Mouse (Mus musculus) megakaryocyte, embryonic 14.5 days (primary cell): ENCODE measurements around the gene Abca5.

Experiments
- FLI1 ChIP-seq: IDR thresholded peaks from 2 replicates; pipeline ENCODE4 v1.6.1; 2012; ENCODE audit warnings: low read length, inconsistent platforms, mixed read lengths
- GATA1 ChIP-seq: IDR thresholded peaks from 3 replicates; pipeline ENCODE4 v1.6.1; 2012; ENCODE audit warnings: mixed read lengths, low read length, inconsistent platforms, borderline replicate concordance

DNA sequence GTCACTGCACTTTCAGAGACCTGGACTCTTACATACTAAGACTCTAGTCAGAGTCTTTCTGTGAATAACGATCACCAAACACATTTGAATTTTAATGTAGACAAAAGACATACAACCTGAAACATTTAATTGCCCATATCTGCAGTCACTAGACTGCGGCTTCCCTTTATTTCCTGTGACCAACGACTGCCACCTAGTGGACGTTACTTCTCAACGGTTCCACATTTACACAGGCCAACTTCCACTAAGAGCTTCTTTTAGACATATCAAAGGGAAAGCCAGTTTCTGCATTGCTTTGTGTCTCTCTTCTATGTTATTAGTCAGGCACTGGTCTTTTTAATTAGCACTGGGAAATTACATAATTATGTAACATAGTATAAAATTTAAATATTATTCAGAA, 65.8 kb downstream of the Abca5 start:
- TF ChIP-seq GATA1: no peak
- no peak for TF ChIP-seq FLI1
